Comparison of ENCODE assay signal across 9 mouse cellular contexts in the genomic region with DNA sequence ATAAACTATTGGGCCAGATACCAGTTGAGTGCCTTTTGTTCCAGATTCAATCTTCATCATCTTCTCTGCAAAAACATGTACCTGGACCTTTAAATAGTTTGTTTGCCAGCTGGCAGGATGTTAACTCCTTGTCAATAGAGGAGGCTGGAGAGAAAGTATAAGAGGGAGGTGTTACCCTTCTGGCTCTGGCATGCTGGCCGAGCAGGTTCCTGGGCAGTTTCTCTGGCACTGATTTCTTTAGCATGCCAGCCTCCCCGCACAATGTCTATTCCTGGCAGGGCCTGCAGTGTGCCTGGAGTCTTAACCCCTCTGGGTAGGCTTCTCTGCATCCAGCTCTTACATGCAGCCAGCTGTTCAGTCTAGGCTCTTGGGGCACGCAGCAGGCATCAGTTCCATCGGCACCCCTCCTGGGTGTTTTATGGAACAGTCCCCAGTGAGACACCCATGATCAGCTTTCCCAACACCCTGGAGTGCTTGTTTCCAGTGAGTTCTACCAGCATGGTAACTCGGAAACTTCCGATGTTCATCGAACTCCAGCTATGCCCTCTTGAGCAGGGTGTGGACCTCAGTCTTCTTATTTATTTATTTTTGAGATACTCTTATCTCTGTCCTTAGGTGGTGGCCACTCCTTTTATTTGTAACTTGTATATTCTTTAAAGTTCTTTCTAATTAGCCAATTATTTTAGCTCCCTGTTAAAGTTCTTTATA. TPM values are rescaled to one million over a fixed set of nuclear protein-coding genes. Genes with fewer than 3 reads are reported as not detected.
A peak's percentile ranks its signal among the peaks of the same experiment; 100 is the strongest.
DNase-seq lines count a peak whose midpoint lies in the region; ATAC-seq and TF ChIP-seq lines count a peak whose summit lies in the region.
"Had no signal": no experiment of that assay in that cellular context is flagged by ENCODE, and none has a peak within 500 bp of the region (broad histone marks: within the 10 kb centered on the region; RNA-seq: fewer than 3 reads in every experiment).

No protein-coding gene starts in this region.

- H3K4me1 ChIP-seq in midbrain, postnatal 0 days (ENCODE audit: insufficient read depth, low read length), result no peaks in the 10 kb centered on the region
- 0 out of 2 replicates have a peak, but pooled peaks cover 2% of the 10 kb centered on the region for H3K4me1 ChIP-seq in midbrain, embryonic 16.5 days (ENCODE audit: control insufficient read depth, insufficient read depth, low read length)
- H3K4me1 ChIP-seq in hindbrain, embryonic 14.5 days (replicated peaks; ENCODE audit: control insufficient read depth, insufficient read depth, low read length), result no peaks in the 10 kb centered on the region

- WGBS in midbrain, postnatal 0 days, result 84% methylated on average over 7 of the region's 7 CpGs
- 89% methylated on average over 7 of the region's 7 CpGs for WGBS in midbrain, embryonic 16.5 days
- WGBS in large intestine, adult 2 months, result 32% methylated on average over 7 of the region's 7 CpGs
- 86% methylated on average over 7 of the region's 7 CpGs for WGBS in hindbrain, embryonic 14.5 days

- H3K9ac ChIP-seq in midbrain, postnatal 0 days (replicated peaks; ENCODE audit: low read length, poor library complexity, severe bottlenecking), result no peak overlapping the region
- H3K9ac ChIP-seq in midbrain, embryonic 16.5 days (ENCODE audit: low read depth, low read length), result no peak overlapping the region
- no peak overlapping the region for H3K9ac ChIP-seq in hindbrain, embryonic 14.5 days
- H3K9ac ChIP-seq: liver, embryonic 14.5 days had no signal

- ATAC-seq in midbrain, postnatal 0 days (ENCODE audit: low FRiP score), result no peak
- no peak for ATAC-seq in midbrain, embryonic 16.5 days
- ATAC-seq in megakaryocyte-erythroid progenitor cell, adult 5-6 weeks (replicated peaks; ENCODE audit: low FRiP score, low TSS enrichment, poor library complexity, severe bottlenecking), result no peak
- no peak for ATAC-seq in hindbrain, embryonic 14.5 days (ENCODE audit: low FRiP score)

- H3K27ac ChIP-seq in midbrain, postnatal 0 days (ENCODE audit: low read depth, low read length), result no peak overlapping the region
- H3K27ac ChIP-seq in midbrain, embryonic 16.5 days (ENCODE audit: low read length), result no peak overlapping the region
- H3K27ac ChIP-seq in hindbrain, embryonic 14.5 days, result no peak overlapping the region
- H3K27ac ChIP-seq: liver, embryonic 14.5 days had no signal

- no peaks in the 10 kb centered on the region for H3K27me3 ChIP-seq in midbrain, postnatal 0 days (ENCODE audit: insufficient read depth, low read length)
- no peaks in the 10 kb centered on the region for H3K27me3 ChIP-seq in midbrain, embryonic 16.5 days (ENCODE audit: control insufficient read depth, insufficient read depth, low read depth, low read length)
- no peaks in the 10 kb centered on the region for H3K27me3 ChIP-seq in hindbrain, embryonic 14.5 days (ENCODE audit: control insufficient read depth, insufficient read depth, low read length)

- H3K4me2 ChIP-seq in midbrain, postnatal 0 days (ENCODE audit: low read depth, low read length, poor library complexity, severe bottlenecking), result no peak overlapping the region
- no peak overlapping the region for H3K4me2 ChIP-seq in midbrain, embryonic 16.5 days (ENCODE audit: low read length)
- no peak overlapping the region for H3K4me2 ChIP-seq in hindbrain, embryonic 14.5 days (replicated peaks)

- H3K4me3 ChIP-seq in midbrain, postnatal 0 days (ENCODE audit: low read depth, low read length), result no peak overlapping the region
- H3K4me3 ChIP-seq in midbrain, embryonic 16.5 days (ENCODE audit: low read depth, low read length), result no peak overlapping the region
- no peak overlapping the region for H3K4me3 ChIP-seq in hindbrain, embryonic 14.5 days (replicated peaks; ENCODE audit: low read length)

- no peak for TF ChIP-seq CTCF in midbrain, postnatal 0 days (IDR thresholded peaks at IDR 0.05)

- no peaks in the 10 kb centered on the region for H3K36me3 ChIP-seq in midbrain, postnatal 0 days (ENCODE audit: insufficient read depth, low read length)
- H3K36me3 ChIP-seq in midbrain, embryonic 16.5 days (ENCODE audit: control insufficient read depth, insufficient read depth, low read length), result no peaks in the 10 kb centered on the region
- no peaks in the 10 kb centered on the region for H3K36me3 ChIP-seq in hindbrain, embryonic 14.5 days (replicated peaks; ENCODE audit: control insufficient read depth, insufficient read depth)

- peak; percentile 37 for DNase-seq in midbrain, postnatal 0 days (ENCODE audit: low spot score)
- DNase-seq in gastrocnemius, postnatal 10 days, result peak; percentile 12
- peak; percentile 75 for DNase-seq in large intestine, adult 2 months (ENCODE audit: low read depth, low spot score)
- peak; percentile 29 to 58 for DNase-seq in urinary bladder, postnatal 4 days (ENCODE audit: low spot score in 2 of 2)
- no peak for DNase-seq in hindbrain, embryonic 14.5 days (ENCODE audit: low spot score)

- no peaks in the 10 kb centered on the region for H3K9me3 ChIP-seq in midbrain, postnatal 0 days (ENCODE audit: low read length)
- H3K9me3 ChIP-seq in midbrain, embryonic 16.5 days (replicated peaks; ENCODE audit: control insufficient read depth, low read length, poor library complexity, severe bottlenecking), result no peaks in the 10 kb centered on the region
- no peaks in the 10 kb centered on the region for H3K9me3 ChIP-seq in hindbrain, embryonic 14.5 days (ENCODE audit: control insufficient read depth, low read length)

RNA-seq across cellular contexts. Expression of gene Erh, which starts 10.0 kb away (rescaled TPM):
- total RNA-seq in midbrain, postnatal 0 days (2014; rRNA removed), result 69.5 and 83.4 TPM in 2 replicates
- polyA plus RNA-seq in midbrain, postnatal 0 days (2015; fragmentation: Nextera tagmentation; extraction: Ambion mirVana), result 281 and 289 TPM in 2 replicates
- 252 and 253 TPM in 2 replicates for polyA plus RNA-seq in midbrain, embryonic 16.5 days (2015; fragmentation: Nextera tagmentation; extraction: Ambion mirVana)
- total RNA-seq in gastrocnemius, postnatal 10 days (2021), result 10 to 100 TPM; 36.9 to 44.7 TPM
- 41.8 and 42.0 TPM in 2 replicates for polyA plus RNA-seq in large intestine, adult 2 months (2012; rRNA removed)
- total RNA-seq in megakaryocyte-erythroid progenitor cell, adult 5-6 weeks (2014; fragmentation: Nextera tagmentation), result 140 and 158 TPM in 2 replicates
- total RNA-seq in megakaryocyte-erythroid progenitor cell, adult 5-6 weeks (2017), result 103 and 142 TPM in 2 replicates
- 228 and 237 TPM in 2 replicates for polyA plus RNA-seq in hindbrain, embryonic 14.5 days (2014; fragmentation: Nextera tagmentation; extraction: Ambion mirVana)

RNA-seq across cellular contexts. Expression of gene Slc39a9, which starts 10.4 kb away (rescaled TPM):
- total RNA-seq in midbrain, postnatal 0 days (2014; rRNA removed), result 17.6 and 23.9 TPM in 2 replicates
- polyA plus RNA-seq in midbrain, postnatal 0 days (2015; fragmentation: Nextera tagmentation; extraction: Ambion mirVana), result 19.3 and 19.7 TPM in 2 replicates
- polyA plus RNA-seq in midbrain, embryonic 16.5 days (2015; fragmentation: Nextera tagmentation; extraction: Ambion mirVana), result 25.2 and 26.2 TPM in 2 replicates
- total RNA-seq in gastrocnemius, postnatal 10 days (2021), result 10 to 100 TPM; 11.8 to 14.2 TPM
- 45.1 and 87.2 TPM in 2 replicates for polyA plus RNA-seq in large intestine, adult 2 months (2012; rRNA removed)
- 19.6 and 28.4 TPM in 2 replicates for total RNA-seq in megakaryocyte-erythroid progenitor cell, adult 5-6 weeks (2014; fragmentation: Nextera tagmentation)
- total RNA-seq in megakaryocyte-erythroid progenitor cell, adult 5-6 weeks (2017), result 12.7 and 17.5 TPM in 2 replicates
- 27.2 and 32.1 TPM in 2 replicates for polyA plus RNA-seq in hindbrain, embryonic 14.5 days (2014; fragmentation: Nextera tagmentation; extraction: Ambion mirVana)

RNA-seq across cellular contexts. Expression of gene Plekhd1, which starts 38.3 kb away (rescaled TPM):
- 4.9 and 6.6 TPM in 2 replicates for total RNA-seq in midbrain, postnatal 0 days (2014; rRNA removed)
- polyA plus RNA-seq in midbrain, postnatal 0 days (2015; fragmentation: Nextera tagmentation; extraction: Ambion mirVana), result 2.9 and 3.3 TPM in 2 replicates
- polyA plus RNA-seq in midbrain, embryonic 16.5 days (2015; fragmentation: Nextera tagmentation; extraction: Ambion mirVana), result 3.0 and 3.9 TPM in 2 replicates
- total RNA-seq in gastrocnemius, postnatal 10 days (2021), result under 1 TPM; 0.21 to 0.43 TPM
- polyA plus RNA-seq in large intestine, adult 2 months (2012; rRNA removed), result 0.29 and 0.30 TPM in 2 replicates
- total RNA-seq in megakaryocyte-erythroid progenitor cell, adult 5-6 weeks (2014; fragmentation: Nextera tagmentation), result 0.45 TPM in 1 of 2 replicates, not detected in the other
- not detected in 2 replicates for total RNA-seq in megakaryocyte-erythroid progenitor cell, adult 5-6 weeks (2017)
- 3.5 and 5.9 TPM in 2 replicates for polyA plus RNA-seq in hindbrain, embryonic 14.5 days (2014; fragmentation: Nextera tagmentation; extraction: Ambion mirVana)
- total RNA-seq: hematopoietic stem cell, adult 5-6 weeks had no signal
